In the genomic region with DNA sequence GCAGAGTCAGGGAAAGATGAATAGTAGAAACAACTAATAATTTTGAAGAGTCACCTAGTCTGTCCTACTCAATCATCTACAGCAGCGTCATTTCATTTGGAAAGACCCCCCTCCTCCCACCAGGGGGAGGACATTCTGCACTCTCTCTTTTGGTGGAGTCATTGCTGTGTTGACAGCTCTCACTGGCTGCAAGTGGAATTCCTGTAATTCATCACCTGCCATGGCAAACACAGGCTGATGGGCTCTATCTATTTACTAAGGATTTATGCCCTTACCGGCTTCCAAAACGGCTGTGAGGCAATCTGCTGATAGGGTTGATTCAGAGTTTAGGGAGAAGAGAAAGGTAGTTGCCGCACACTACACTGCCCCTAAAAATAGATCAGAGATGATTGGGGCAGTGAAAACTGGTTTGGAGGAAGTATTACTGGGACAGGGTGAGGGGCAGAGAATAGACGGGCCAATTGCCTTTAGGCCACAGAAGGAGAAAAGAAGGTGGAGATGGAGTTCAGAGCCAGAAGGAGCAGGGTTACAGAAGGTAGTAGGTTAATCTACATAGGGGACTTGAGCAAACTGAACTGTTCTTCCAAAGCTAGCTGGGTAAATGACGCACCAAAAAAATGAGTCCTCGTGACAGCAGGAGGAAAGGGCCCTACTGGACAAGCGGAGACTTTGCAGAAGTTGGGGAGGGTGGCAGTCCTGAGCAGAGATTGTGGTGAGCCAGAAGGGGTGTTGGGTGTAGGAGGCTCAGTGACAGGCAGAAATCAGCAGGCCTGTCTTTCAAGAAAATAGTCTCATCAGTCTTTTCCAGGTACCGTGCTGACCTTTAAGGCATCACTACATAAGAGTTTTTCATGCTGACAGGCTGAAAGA, we compare ENCODE assay signal across 22 mouse cellular contexts. TPM values are rescaled to one million over a fixed set of nuclear protein-coding genes. Genes with fewer than 3 reads are reported as not detected.
A peak's percentile ranks its signal among the peaks of the same experiment; 100 is the strongest.
DNase-seq lines count a peak whose midpoint lies in the region; ATAC-seq and TF ChIP-seq lines count a peak whose summit lies in the region.
"Had no signal": no experiment of that assay in that cellular context is flagged by ENCODE, and none has a peak within 500 bp of the region (broad histone marks: within the 10 kb centered on the region; RNA-seq: fewer than 3 reads in every experiment).

No protein-coding gene starts in this region.

- dilution Hi-C loops in CH12.LX (cut with MboI; ENCODE audit: extremely low pct_ligation_motif_present, extremely low pct_unique_long_range_greater_than_20kb, low sequenced_read_pairs), result no loop called here

- H3K27ac ChIP-seq in heart, embryonic 10.5 days, result peak overlapping the region; percentile 53
- H3K27ac ChIP-seq in heart, embryonic 16.5 days (ENCODE audit: low read length), result peak overlapping the region; percentile 9
- H3K27ac ChIP-seq in CH12.LX (ENCODE audit: insufficient read depth, low read depth), result no peak overlapping the region
- H3K27ac ChIP-seq: embryonic facial prominence, embryonic 15.5 days; forebrain, embryonic 15.5 days; limb, embryonic 15.5 days; liver, embryonic 15.5 days; lung, embryonic 15.5 days; midbrain, embryonic 15.5 days; stomach, embryonic 15.5 days had no signal

- H3K9me3 ChIP-seq in heart, embryonic 10.5 days, result no peaks in the 10 kb centered on the region
- no peaks in the 10 kb centered on the region for H3K9me3 ChIP-seq in heart, embryonic 16.5 days (replicated peaks; ENCODE audit: control insufficient read depth, low read length)
- H3K9me3 ChIP-seq in CH12.LX (replicated peaks; ENCODE audit: low read length), result no peaks in the 10 kb centered on the region
- H3K9me3 ChIP-seq: embryonic facial prominence, embryonic 15.5 days; forebrain, embryonic 15.5 days; limb, embryonic 15.5 days; liver, embryonic 15.5 days; lung, embryonic 15.5 days; midbrain, embryonic 15.5 days; stomach, embryonic 15.5 days had no signal

- no peaks in the 10 kb centered on the region for H3K79me2 ChIP-seq in CH12.LX (replicated peaks; ENCODE audit: control insufficient read depth, extremely low read depth, insufficient read depth, poor library complexity, severe bottlenecking)

- DNase-seq in heart, embryonic 10.5 days (ENCODE audit: low spot score), result no peak
- no peak for DNase-seq in heart, postnatal 36 days
- DNase-seq in heart, postnatal 25 days (ENCODE audit: low spot score), result no peak
- peak; percentile 21 for DNase-seq in CH12.LX (ENCODE audit: extremely low read depth)
- DNase-seq in ovary, postnatal 36 days (ENCODE audit: low spot score), result no peak
- DNase-seq in kidney, postnatal 10 days, result no peak
- DNase-seq: adrenal gland, postnatal 14 days; cerebellum, adult 8-10 months; kidney, adult 18-20 months; layer of hippocampus, adult 9-11 months; lung, postnatal 36 days; thymus, postnatal 36 days had no signal

- 28% methylated on average over 9 of the region's 9 CpGs for WGBS in heart, embryonic 10.5 days
- WGBS in heart, embryonic 16.5 days, result 22% methylated on average over 9 of the region's 9 CpGs

- no peak for TF ChIP-seq RAD21 in CH12.LX (IDR thresholded peaks at IDR 0.05; ENCODE audit: low read depth, low read length)

- H3K9ac ChIP-seq in heart, embryonic 16.5 days (ENCODE audit: low read length), result no peak overlapping the region
- H3K9ac ChIP-seq in CH12.LX (ENCODE audit: insufficient read depth, low read depth), result no peak overlapping the region
- H3K9ac ChIP-seq: embryonic facial prominence, embryonic 15.5 days; forebrain, embryonic 15.5 days; limb, embryonic 15.5 days; liver, embryonic 15.5 days; lung, embryonic 15.5 days; midbrain, embryonic 15.5 days; stomach, embryonic 15.5 days had no signal

- no peaks in the 10 kb centered on the region for H3K36me3 ChIP-seq in heart, embryonic 10.5 days
- H3K36me3 ChIP-seq in heart, embryonic 16.5 days (ENCODE audit: control insufficient read depth, insufficient read depth), result no peaks in the 10 kb centered on the region
- no peaks in the 10 kb centered on the region for H3K36me3 ChIP-seq in CH12.LX (replicated peaks in 1 of 2; ENCODE audit: control insufficient read depth in 1 of 2, insufficient read depth in 1 of 2, low read length in 1 of 2)
- H3K36me3 ChIP-seq: embryonic facial prominence, embryonic 15.5 days; forebrain, embryonic 15.5 days; limb, embryonic 15.5 days; liver, embryonic 15.5 days; lung, embryonic 15.5 days; midbrain, embryonic 15.5 days; stomach, embryonic 15.5 days had no signal

- peak; percentile 67 for ATAC-seq in heart, embryonic 16.5 days (replicated peaks; ENCODE audit: extremely low read depth, insufficient read depth, low FRiP score)
- peak; percentile 68 to 82; a peak in 3 of 4 replicates for ATAC-seq in hematopoietic stem cell, adult 5-6 weeks (replicated peaks in 1 of 2; ENCODE audit: insufficient read depth in 1 of 2, low FRiP score in 2 of 2, low TSS enrichment in 1 of 2, low read depth in 1 of 2, poor library complexity in 2 of 2, severe bottlenecking in 2 of 2)
- ATAC-seq: forebrain, embryonic 15.5 days; inflammation-experienced regulatory T-cells, adult 6 months; midbrain, embryonic 15.5 days had no signal

- H3K4me3 ChIP-seq in heart, embryonic 10.5 days, result peak overlapping the region; percentile 3; the same call in 1 of the 2 replicates
- no peak overlapping the region for H3K4me3 ChIP-seq in heart, embryonic 16.5 days (ENCODE audit: low read length)
- no peak overlapping the region for H3K4me3 ChIP-seq in CH12.LX (replicated peaks in 1 of 3; ENCODE audit: low read depth in 2 of 3, low read length in 2 of 3, poor library complexity in 1 of 3)
- H3K4me3 ChIP-seq: embryonic facial prominence, embryonic 15.5 days; forebrain, embryonic 15.5 days; limb, embryonic 15.5 days; liver, embryonic 15.5 days; lung, embryonic 15.5 days; midbrain, embryonic 15.5 days; stomach, embryonic 15.5 days had no signal

- peaks cover 16% of the 10 kb centered on the region for H3K4me1 ChIP-seq in heart, embryonic 10.5 days
- peaks cover 14% of the 10 kb centered on the region; the same call in 1 of the 2 replicates for H3K4me1 ChIP-seq in heart, embryonic 16.5 days (ENCODE audit: control insufficient read depth, insufficient read depth, low read length)
- peaks cover 10 to 40% of the 10 kb centered on the region in 2 experiments; a peak in 3 of 4 replicates for H3K4me1 ChIP-seq in CH12.LX (ENCODE audit: control insufficient read depth in 1 of 2, insufficient read depth in 2 of 2)
- H3K4me1 ChIP-seq: embryonic facial prominence, embryonic 15.5 days; forebrain, embryonic 15.5 days; limb, embryonic 15.5 days; liver, embryonic 15.5 days; lung, embryonic 15.5 days; midbrain, embryonic 15.5 days; stomach, embryonic 15.5 days had no signal

- TF ChIP-seq CTCF in CH12.LX (conservative IDR thresholded peaks at IDR 0.05 in 1 of 2, IDR thresholded peaks at IDR 0.05 in 1 of 2; ENCODE audit: low read depth in 2 of 2, low read length in 2 of 2), result no peak

- TF ChIP-seq EP300 in CH12.LX (IDR thresholded peaks at IDR 0.05; ENCODE audit: low read length), result no peak

- no peak for TF ChIP-seq POLR2A in CH12.LX (IDR thresholded peaks at IDR 0.05; ENCODE audit: low read depth, low read length)

- peak overlapping the region; percentile 11; the same call in 1 of the 2 replicates for H3K4me2 ChIP-seq in heart, embryonic 16.5 days (ENCODE audit: low read depth, low read length)
- H3K4me2 ChIP-seq in CH12.LX (ENCODE audit: insufficient read depth, low read depth, poor library complexity, severe bottlenecking), result no peak overlapping the region
- H3K4me2 ChIP-seq: embryonic facial prominence, embryonic 15.5 days; forebrain, embryonic 15.5 days; limb, embryonic 15.5 days; liver, embryonic 15.5 days; lung, embryonic 15.5 days; midbrain, embryonic 15.5 days; stomach, embryonic 15.5 days had no signal

- no peaks in the 10 kb centered on the region for H3K27me3 ChIP-seq in heart, embryonic 10.5 days (ENCODE audit: insufficient read depth, poor library complexity, severe bottlenecking)
- no peaks in the 10 kb centered on the region for H3K27me3 ChIP-seq in heart, embryonic 16.5 days (ENCODE audit: control insufficient read depth, insufficient read depth, low read length)
- no peaks in the 10 kb centered on the region for H3K27me3 ChIP-seq in CH12.LX (replicated peaks)
- H3K27me3 ChIP-seq: embryonic facial prominence, embryonic 15.5 days; forebrain, embryonic 15.5 days; limb, embryonic 15.5 days; liver, embryonic 15.5 days; lung, embryonic 15.5 days; midbrain, embryonic 15.5 days; stomach, embryonic 15.5 days had no signal

- in situ Hi-C loops in CH12.LX (cut with MboI; ENCODE audit: low pct_ligation_motif_present, low pct_unique_long_range_greater_than_20kb, low sequenced_read_pairs), result no loop called here

- intact Hi-C loops in heart, postnatal 36 days (cut with DNase I), result no loop called here
- intact Hi-C loops in heart, postnatal 25 days (cut with DNase I), result no loop called here

TF ChIP-seq in CH12.LX, 34 proteins besides CTCF, POLR2A, EP300 and RAD21 (continues in another document):
- TF ChIP-seq USF1 (IDR thresholded peaks at IDR 0.05; ENCODE audit: low read depth, low read length) (no peak), MEF2A (IDR thresholded peaks at IDR 0.05; ENCODE audit: borderline replicate concordance, low read depth, low read length) (no peak), MAZ (IDR thresholded peaks at IDR 0.05; ENCODE audit: low read depth, low read length) (no peak), KAT2A (IDR thresholded peaks at IDR 0.05; ENCODE audit: insufficient replicate concordance, low read length) (no peak), ZKSCAN1 (IDR thresholded peaks at IDR 0.05; ENCODE audit: borderline replicate concordance, low read depth, low read length) (no peak), RCOR1 (conservative IDR thresholded peaks at IDR 0.05; ENCODE audit: low read depth, low read length) (no peak), PAX5 (IDR thresholded peaks at IDR 0.05; ENCODE audit: low read length) (no peak), BHLHE40 (IDR thresholded peaks at IDR 0.05; ENCODE audit: low read depth, low read length) (no peak), GABPA (IDR thresholded peaks at IDR 0.05; ENCODE audit: insufficient replicate concordance, low read depth, low read length) (no peak), NELFE (IDR thresholded peaks at IDR 0.05; ENCODE audit: low read depth, low read length) (no peak), MXI1 (IDR thresholded peaks at IDR 0.05; ENCODE audit: low read depth, low read length) (no peak), CHD1 (IDR thresholded peaks at IDR 0.05; ENCODE audit: low read depth, low read length) (no peak), NRF1 (IDR thresholded peaks at IDR 0.05; ENCODE audit: low read depth, low read length) (no peak), MAFK (IDR thresholded peaks at IDR 0.05; ENCODE audit: insufficient replicate concordance, low read length) (no peak)

RNA-seq across cellular contexts. Expression of a gene that starts 39.8 kb away (rescaled TPM):
- 43.2 and 46.3 TPM in 2 replicates for polyA plus RNA-seq in heart, embryonic 10.5 days (2016; fragmentation: Nextera tagmentation; extraction: Ambion mirVana)
- 1 to 10 TPM; 7.5 to 9.6 TPM for total RNA-seq in heart, postnatal 36 days (2021)
- 34.2 and 36.0 TPM in 2 replicates for polyA plus RNA-seq in heart, embryonic 16.5 days (2015; fragmentation: Nextera tagmentation; extraction: Ambion mirVana)
- 1 to 10 TPM; 8.7 to 9.8 TPM for total RNA-seq in heart, postnatal 25 days (2021)
- total RNA-seq in CH12.LX (2012; rRNA removed) (14.9 and 16.9 TPM in 2 replicates), CH12.LX (2014; rRNA removed) (14.1 and 19.8 TPM in 2 replicates)
- polyA plus RNA-seq in CH12.LX (2012; ENCODE audit: insufficient read length, low read depth), result 30.7 and 34.8 TPM in 2 replicates
- total RNA-seq in hematopoietic stem cell, adult 5-6 weeks (2017), result 31.8 and 32.2 TPM in 2 replicates
